Mouse (Mus musculus) common myeloid progenitor, adult 5-6 weeks (primary cell): ENCODE data around the gene AW011738. TPM values are rescaled to one million over a fixed set of nuclear protein-coding genes. Genes with fewer than 3 reads are reported as not detected.

Experiments
- ATAC-seq: replicated peaks from 2 replicates; pipeline ENCODE4 v1.8.0; 2016; ENCODE audit warnings: low read depth, mild to moderate bottlenecking, moderate TSS enrichment, inconsistent platforms; ENCODE audit not compliant: poor library complexity, severe bottlenecking
- total RNA-seq: library from RNA; stranded (forward); fragments of 200-1000, 187-1606 nt; gene quantifications from 2 replicates; pipeline ENCODE4 v1.2.3, GENCODE M21; 2017

Gene AW011738
- total RNA-seq, result 0.18 and 3.1 TPM in 2 replicates

DNA sequence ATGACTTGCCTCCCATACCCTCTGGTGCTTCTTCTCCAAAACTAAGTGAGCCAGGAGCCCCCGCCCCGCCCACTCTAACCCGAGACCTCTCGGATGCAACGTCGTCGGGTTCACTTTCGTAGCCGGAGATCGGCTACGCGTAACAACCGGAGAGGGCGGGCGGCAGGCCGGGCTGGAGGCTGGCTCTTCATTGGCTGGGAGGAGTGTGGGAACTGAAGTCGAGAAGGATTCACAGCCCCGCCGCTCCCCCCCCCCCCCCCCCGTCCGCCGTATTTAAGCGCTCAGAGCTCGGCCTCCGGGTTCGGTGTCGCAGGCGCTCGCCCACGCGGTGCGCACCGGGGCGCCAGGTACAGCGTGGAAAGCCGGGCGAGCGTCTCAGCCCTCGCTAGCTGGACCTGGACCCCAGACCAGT is at the start of gene AW011738:
Gene AW011738 (plus strand): TSS at position 304 of the 412 bp plus-strand sequence.
- ATAC-seq, result peak; percentile 74

DNA sequence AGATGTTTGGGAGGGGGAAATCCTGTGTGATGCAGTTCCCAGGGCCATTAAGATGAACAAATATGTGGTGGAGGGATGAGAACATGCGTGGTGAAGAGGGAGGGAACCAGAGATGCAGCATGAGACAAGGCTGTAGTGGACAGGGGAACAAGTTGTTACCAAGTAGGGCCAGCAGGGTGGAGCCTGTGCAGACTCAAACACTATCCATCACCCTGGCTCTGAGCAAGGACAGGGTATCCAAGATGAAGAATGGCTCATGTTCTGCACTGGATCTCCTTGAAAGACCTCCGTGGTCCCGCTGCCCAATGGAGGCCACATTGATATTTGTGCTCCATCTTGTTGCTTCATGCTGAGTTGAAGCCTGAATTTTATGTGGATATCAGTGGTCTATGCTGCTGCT is 48.3 kb upstream of the AW011738 start:
- no peak for ATAC-seq

DNA sequence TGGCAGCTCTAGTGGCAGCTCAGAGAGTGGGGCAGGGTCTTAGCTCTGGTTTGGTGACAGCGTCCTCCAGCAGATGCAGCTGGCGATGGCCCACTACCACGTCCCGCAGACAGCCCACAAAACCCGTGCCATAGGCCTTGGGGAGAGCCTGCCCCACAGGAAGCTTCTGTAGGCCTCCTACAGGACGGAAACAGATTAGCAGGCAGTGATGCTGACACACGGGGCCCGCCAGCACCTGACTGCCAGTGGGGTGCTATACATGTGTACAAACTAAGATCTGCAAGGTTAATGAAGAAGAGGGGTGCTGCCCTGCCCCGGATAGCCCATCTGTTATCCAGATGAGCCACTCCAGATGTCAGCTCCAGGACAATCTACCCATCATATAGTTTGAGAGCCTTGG is 36.6 kb upstream of the AW011738 start:
- ATAC-seq, result peak; percentile 87; the same call in 1 of the 2 replicates

DNA sequence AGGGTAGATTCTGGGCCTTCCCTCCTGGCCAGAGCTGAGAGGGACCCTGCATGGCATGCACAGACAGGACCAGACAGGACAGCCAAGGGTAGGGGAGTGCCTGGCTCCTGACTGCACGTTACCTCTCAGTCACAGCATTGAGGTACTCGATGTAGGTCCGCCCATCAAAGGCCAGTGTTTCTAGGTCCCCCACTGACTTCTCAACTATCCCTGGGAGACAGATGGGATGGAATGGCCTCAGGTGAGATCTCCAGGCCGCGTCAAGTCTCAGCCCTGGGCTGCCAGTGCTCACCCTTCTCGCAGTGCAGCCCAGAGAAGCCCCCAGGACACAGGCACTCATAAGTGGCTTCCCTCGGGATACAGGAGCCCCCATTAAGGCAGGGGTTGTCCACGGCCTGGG is 34.5 kb upstream of the AW011738 start:
- ATAC-seq, result no peak

DNA sequence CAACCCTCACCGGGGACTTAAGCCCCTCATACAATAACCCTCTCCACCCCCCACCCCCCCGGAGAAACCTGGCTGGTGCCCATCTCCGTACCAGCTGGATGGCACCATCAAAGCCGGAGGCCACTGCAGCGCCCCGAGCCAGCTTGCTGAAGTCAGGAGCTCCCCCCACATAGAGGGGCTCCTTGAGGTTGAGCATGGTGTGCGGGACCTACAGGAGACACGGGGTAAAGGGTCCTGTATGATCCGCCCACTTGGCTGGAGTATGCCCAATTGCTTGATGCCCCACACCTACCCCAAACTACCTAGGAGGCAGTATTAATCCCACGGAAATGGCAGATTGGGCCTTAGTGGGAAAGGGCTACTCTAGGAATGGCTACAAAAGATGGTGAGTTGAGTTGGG is 34.0 kb upstream of the AW011738 start:
- ATAC-seq, result no peak

DNA sequence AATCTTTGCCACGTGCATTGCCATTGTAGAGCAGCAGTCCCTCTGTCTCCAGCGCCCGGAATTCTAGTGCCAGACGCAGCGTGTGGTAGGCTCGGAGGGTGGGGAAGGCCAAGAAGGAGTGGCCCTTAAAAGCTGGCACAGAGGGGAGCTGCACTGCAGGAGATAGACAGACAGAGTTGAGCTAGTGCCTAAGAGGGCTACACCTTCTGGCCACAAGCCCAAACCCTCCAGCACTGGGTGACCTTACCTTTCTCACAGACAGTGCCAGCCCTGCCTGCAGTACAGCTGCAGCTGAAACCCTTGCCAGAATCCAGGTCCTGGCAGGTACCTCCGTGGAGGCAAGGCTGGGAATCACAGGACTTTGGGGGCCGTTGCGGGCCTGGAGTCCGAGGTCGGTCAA is 31.3 kb upstream of the AW011738 start:
- ATAC-seq, result no peak

DNA sequence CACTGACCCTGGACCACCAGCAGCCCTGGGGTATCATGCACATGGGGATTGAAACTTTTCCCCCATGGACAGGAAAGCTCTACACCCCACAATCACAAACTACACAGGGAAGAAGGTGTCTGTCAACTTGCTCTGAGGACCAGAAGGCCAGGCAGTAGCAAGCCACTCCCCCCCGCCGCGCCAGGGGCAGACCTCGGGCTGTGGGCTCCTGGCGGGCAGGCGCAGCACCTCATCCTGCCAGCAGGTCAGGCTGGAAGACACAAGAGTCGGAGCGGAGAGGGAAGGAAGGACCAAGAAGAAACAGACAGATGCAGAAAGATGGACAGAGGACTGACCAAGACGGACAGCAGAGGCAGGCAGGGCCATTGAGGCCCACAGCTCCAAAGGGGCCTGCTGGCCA is 25.5 kb upstream of the AW011738 start:
- no peak for ATAC-seq

DNA sequence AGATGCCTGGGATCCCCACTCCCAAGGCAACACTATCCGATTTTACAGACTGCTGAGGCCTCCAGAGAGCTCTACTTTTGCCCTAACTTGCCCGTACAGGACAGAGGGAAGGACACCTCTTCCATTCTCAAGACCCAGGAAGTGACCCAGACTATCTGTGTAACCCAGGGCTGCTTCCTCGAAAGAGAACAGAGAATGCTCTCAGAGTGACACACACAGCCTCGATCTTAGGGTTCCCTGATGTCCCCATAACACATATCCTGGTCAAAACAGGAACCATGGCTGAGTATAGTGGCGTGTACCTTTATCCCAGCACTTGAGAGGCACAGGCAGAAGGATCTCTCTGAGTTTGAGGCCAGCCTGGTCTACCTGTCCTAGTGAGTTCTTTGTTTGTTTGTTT is 19.4 kb upstream of the AW011738 start:
- no peak for ATAC-seq

DNA sequence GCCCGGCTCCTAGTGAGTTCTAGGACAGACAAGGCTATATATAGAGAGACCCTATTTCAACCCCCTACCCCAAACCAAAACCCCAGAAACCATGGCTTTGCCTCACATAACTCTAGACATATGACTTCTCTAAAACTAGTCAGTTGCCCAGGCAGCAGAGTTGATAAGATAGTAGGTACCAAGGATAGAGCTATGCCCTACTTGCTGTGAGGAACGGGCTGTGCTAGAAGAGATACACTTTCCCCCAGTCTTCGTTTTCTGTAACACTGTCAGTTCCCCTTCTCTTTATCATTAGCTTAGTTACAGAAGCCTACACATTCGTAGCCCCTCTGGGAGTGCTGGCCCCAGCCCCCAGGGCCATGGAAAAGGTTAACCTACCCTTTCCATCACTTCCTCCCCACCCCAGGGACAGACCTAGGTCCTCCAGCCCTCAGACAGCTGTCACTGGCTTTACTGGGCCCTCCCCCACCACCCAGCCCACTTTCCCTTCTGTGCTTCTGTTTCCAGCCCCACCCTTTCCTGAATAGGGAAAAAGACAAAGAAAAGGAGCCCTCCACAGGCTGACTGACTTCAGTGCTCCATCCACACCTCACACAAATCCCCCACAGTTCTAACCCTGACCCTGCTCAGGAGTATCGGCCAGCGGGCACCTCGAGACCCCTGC is 18.7 kb upstream of the AW011738 start:
- no peak; the same call in 1 of the 2 replicates for ATAC-seq

DNA sequence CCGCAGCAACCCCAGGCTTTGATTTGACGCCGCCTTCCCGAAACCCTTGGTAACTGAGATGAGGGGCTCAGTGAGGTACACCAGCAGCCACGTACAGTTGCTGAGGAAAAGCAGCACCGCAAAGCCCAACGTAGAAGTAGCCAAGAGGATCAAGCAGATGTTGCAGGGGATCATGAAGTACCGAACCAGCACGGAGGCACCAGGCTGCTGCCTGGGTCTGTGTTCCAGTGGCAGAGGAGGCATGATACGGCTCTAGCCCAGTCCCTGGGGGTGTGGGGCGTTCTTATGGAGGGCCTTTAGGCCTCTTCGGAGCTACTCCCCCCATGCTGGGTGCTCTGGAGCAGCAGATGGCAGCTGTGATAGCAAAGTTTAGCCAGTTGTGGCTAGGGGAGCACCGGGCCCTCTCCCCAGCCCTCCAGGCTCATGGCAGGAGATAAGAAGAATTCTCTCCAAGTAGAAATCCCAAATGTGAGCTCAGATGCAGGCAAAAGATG is 17.6 kb upstream of the AW011738 start:
- peak; percentile 46 for ATAC-seq

DNA sequence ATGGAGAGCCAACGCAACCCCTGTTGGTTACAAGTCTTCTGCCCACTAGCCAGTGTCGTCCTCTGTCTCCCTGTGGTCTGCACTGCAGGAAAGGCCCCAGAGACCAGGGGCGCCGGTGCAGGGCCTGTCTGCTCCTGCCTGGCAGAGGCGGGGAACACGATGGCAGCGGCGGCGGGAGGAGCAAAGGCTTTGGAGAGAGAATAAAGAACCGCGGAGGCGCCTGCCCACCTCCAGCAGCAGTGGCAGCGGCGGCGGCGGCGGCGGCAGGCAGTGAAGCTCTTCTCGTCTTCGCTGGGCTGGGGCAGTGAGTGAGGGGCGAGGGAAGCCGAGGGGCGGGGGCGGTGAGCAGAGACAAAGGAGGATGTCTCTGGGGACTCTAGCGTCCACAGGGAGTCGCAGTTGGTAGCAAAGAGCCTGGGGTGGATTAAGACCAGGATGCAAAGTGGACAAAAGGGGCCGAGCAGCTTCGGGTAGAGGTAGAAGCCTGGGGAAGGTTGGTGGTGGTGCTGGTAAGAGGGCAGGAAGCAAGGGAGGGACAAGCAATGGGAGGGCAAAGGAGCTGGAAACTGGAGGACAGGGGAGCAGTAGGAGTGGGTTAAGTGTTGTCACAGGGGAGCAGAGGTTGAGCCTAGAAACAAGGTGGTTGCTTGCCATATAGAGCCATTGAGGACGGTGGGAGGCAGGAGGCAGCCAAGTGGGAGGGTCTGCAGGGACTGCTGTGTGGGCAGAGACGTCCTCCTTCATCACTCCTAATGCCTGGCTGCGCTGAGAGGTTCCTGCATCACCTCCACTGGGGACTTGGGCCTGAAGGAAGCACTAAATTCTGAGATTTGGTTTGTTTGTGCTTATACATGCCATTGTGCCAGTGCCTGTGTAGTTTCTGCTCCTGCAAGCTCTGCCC is 16.9 kb upstream of the AW011738 start:
- ATAC-seq, result peak; percentile 63

DNA sequence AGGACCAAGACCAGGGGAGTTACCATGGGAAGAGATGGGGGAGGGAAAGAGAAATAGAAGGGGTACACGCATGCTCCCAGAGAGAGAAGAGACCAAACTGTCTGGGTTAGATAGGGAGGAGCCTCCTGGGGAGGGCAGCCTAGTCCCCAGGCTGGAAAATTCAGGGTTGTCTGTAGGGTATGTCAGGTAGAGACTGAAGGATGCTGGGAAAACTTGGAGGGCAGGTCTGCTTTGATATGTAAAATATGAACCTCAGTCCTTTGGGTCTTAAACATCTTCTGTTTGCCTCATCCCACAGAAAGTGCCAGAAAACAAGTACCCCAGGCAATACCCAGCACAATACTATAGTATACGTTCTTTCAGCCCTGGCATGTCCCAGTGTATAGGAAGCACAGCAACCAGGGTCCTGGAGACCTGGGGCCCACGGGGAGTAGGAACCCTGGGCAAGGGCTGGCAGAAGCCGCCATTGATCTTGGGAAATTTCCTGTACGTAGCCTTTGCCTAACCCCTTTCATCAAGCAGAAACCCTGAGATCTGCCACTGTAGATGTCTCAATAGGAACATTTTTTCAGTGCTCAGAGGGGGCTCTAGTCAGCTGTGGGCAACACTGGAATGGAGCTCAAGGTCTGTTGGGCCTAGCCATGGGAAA is 14.8 kb upstream of the AW011738 start:
- ATAC-seq, result no peak

DNA sequence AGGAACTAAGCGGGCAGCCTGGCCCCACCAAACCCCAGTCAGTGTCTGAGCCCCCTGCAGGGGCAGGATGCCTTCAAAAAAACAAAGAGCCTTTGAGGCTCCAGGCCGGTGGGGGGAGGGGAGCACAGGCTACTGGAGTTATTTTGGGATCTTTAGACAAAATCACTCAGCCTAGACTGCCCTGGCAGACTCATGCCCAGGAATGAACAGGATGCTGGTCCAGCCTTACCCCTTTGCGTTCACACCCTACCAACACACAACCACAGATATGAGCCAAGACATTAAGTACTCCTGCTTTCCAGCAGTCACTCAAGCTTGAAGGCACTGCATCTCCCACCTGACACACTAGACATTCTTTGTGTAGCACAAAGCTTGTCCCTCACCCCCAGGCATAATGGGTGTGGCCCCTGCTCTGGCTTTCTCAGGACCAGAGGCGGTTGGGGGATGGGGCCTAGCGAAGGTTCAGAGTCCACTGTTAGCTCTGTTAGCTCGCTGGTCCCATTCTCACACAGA is 14.2 kb upstream of the AW011738 start:
- no peak for ATAC-seq

DNA sequence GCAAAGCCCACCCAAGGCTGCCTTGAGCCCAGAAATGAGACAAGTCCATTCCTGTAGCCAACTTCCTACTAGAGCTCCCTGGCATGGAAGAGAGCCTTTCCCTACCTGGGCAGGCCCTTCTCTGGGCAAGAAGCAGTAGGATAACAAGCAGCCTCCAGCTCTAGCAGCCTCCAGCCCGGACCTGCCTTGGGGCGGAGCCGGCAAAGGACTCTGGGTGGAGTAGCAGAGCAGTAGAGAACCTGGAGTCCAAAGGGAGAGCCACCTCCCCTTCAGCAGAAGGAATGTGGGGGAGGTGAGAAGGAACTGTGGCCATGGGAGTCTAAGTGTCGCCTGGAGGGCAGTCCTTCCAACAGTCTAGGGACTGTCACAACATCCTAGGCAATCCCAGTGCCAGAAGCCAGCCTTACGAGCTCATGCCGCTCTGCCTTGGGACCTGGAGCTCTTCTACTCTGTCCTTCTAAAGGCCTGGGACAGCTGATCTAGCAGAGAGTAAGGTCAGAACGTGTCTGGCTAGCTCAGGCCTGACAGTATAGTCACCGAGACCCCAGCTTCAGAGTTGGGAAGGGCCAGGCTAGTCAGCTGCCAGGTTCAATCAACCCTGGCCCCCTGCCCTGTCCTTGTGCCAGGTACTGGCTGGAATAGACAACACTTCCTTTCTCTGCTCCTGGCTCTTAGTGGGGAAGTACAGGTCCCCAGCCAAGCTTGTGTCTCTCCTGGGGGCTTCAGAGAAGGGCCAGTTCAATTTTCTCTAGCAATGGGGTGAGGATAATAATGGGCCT is 10.5 kb upstream of the AW011738 start:
- no peak for ATAC-seq

DNA sequence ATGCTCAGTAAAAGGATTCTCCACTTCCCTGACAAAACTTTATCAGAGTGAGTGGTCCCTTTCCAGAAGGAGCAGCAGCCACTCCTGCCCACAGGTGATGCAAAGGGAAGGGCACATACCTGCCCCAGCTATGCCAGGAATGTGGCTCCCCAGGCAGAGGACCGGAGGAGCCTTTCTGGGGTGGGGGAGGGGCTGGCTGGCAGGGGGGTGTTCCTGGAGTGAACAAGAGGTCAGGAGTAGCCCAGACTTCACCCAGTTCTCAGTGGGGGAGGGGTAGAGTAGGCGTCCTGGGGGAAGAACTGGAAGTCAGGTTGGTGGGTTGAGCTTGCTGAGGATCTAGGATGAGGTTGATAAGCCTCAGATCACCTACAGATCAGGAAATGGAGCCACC is 9.9 kb upstream of the AW011738 start:
- no peak for ATAC-seq

DNA sequence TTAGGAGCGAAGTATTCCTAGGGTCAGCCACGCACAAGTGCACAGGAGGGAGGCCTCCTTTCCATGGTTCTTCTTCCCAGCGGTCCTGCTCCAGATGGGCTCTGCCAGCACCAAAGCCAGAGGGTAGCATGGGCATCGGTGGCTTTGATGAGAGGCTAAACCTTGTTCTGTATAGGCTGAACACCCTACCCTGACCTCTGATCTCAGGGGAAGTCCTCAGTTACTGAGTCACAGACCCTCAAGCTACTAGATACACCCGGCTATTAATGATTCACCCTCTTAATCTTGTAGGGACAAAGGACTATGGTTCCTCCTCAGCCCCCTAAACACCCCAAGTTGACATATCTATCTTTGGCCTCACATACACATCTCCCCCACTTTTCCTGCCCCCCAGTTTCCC is 9.2 kb upstream of the AW011738 start:
- ATAC-seq, result no peak

DNA sequence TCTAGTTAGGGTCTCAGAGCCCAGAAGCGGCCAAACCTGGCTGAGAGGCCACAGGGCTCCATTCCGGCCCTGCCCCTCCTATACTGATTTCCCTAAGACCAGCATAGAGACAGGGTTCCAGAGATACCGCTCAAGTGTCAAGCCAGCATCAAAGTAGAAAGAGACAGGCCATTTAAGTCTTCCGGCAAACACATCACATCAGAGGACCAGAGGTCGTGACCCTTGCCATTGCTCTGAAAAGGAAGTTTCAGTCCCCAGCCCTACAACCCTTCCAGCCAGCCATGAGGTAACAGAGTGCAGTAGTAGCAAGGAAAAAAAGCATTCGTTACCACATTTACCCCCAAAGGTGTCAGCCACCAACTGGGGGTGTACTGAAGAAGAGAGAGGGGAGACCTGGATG is 8.8 kb upstream of the AW011738 start:
- ATAC-seq, result no peak

DNA sequence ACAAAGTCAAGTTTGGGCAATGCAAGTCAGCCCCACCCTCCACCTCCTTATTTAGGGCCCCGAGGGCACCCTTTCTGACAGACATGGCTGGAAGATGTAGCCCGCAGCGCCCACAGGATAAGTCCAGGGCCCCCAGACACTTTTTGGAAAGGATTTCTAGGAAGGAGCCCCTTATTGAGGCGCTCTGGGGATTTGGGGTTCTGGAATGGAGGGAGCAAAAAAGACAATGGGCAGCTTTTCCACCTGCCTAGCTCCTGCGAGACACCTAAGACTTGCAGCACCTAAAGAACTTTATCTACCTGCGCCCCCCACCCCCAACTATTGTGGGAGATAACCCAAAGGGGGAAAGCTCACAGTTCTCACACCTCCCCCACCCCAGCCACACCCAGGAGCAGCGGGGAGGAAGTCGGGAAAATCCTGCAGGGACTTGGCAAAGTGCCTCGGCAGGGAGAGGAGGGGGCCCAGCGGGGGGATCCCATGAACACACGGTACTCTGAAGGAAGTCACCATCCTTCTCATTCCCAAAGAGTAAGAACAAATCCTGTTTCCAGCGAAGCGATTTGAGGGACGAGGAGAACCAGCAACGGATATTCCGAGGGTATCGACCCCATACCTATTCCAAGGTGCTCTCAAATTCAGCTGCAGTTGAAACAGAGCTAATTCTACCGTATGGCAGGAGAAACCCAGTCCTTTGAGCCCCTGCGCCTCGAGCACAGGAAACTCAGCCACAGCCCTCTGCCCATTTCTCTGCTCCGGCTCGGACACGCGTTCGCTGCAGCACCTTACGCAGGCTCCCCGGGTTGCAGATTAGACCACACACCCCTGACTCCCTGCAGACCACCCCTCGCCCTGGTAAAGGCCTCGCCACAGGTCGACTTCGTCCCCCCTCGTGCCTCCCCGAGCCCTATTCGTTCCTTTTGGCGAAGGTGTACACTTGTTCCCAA is 6.9 kb upstream of the AW011738 start:
- no peak for ATAC-seq
